Comparison of ENCODE assay signal across 8 mouse cellular contexts in genomic region chr5:101664423-101664921, GRCm38 (mm10). TPM values are rescaled to one million over a fixed set of nuclear protein-coding genes. Genes with fewer than 3 reads are reported as not detected.
DNase-seq lines count a peak whose midpoint lies in the region; ATAC-seq and TF ChIP-seq lines count a peak whose summit lies in the region.

No protein-coding gene starts in this region.

- peaks cover 100% of the 10 kb centered on the region for H3K27me3 ChIP-seq in embryonic facial prominence, embryonic 10.5 days (replicated peaks; ENCODE audit: low read depth, poor library complexity, severe bottlenecking)
- peaks cover 97% of the 10 kb centered on the region for H3K27me3 ChIP-seq in hindbrain, embryonic 13.5 days
- peaks cover 96% of the 10 kb centered on the region for H3K27me3 ChIP-seq in midbrain, embryonic 13.5 days

- H3K4me1 ChIP-seq in embryonic facial prominence, embryonic 10.5 days, result peaks cover 31% of the 10 kb centered on the region
- peaks cover 17% of the 10 kb centered on the region for H3K4me1 ChIP-seq in hindbrain, embryonic 13.5 days (replicated peaks)
- H3K4me1 ChIP-seq in midbrain, embryonic 13.5 days (replicated peaks), result peaks cover 33% of the 10 kb centered on the region

- DNase-seq in layer of hippocampus, adult 2 months (ENCODE audit: low spot score in 2 of 2), result no peak
- DNase-seq in layer of hippocampus, postnatal 36 days, result no peak
- peak; percentile 73 for DNase-seq in embryonic facial prominence, embryonic 10.5 days (ENCODE audit: low spot score)
- no peak for DNase-seq in Muller cell, postnatal 12 days (ENCODE audit: inconsistent ontology term)
- no peak for DNase-seq in thymus, postnatal 25 days
- DNase-seq in spleen, postnatal 4 days (ENCODE audit: low spot score in 2 of 2), result no peak

- H3K4me2 ChIP-seq in hindbrain, embryonic 13.5 days, result peak overlapping the region; percentile 50
- peak overlapping the region; percentile 58 for H3K4me2 ChIP-seq in midbrain, embryonic 13.5 days (replicated peaks)

- no peaks in the 10 kb centered on the region for H3K9me3 ChIP-seq in embryonic facial prominence, embryonic 10.5 days
- H3K9me3 ChIP-seq in hindbrain, embryonic 13.5 days, result no peaks in the 10 kb centered on the region
- H3K9me3 ChIP-seq in midbrain, embryonic 13.5 days, result no peaks in the 10 kb centered on the region

- H3K9ac ChIP-seq in hindbrain, embryonic 13.5 days, result peak overlapping the region; percentile 73
- H3K9ac ChIP-seq in midbrain, embryonic 13.5 days (replicated peaks), result peak overlapping the region; percentile 67

- TF ChIP-seq CTCF in layer of hippocampus, adult 2 months (conservative IDR thresholded peaks at IDR 0.05), result no peak

- H3K27ac ChIP-seq in layer of hippocampus, adult 2 months, result no peak overlapping the region
- H3K27ac ChIP-seq in embryonic facial prominence, embryonic 10.5 days (replicated peaks), result peak overlapping the region; percentile 74
- H3K27ac ChIP-seq in hindbrain, embryonic 13.5 days, result peak overlapping the region; percentile 86
- no peak overlapping the region for H3K27ac ChIP-seq in midbrain, embryonic 13.5 days

- H3K4me3 ChIP-seq in layer of hippocampus, adult 2 months, result peak overlapping the region; percentile 31; the same call in 1 of the 2 replicates
- H3K4me3 ChIP-seq in embryonic facial prominence, embryonic 10.5 days, result peak overlapping the region; percentile 58
- peak overlapping the region; percentile 45 for H3K4me3 ChIP-seq in hindbrain, embryonic 13.5 days
- H3K4me3 ChIP-seq in midbrain, embryonic 13.5 days (replicated peaks), result peak overlapping the region; percentile 44

- no peaks in the 10 kb centered on the region for H3K36me3 ChIP-seq in embryonic facial prominence, embryonic 10.5 days (replicated peaks)
- no peaks in the 10 kb centered on the region for H3K36me3 ChIP-seq in hindbrain, embryonic 13.5 days
- H3K36me3 ChIP-seq in midbrain, embryonic 13.5 days, result no peaks in the 10 kb centered on the region

- WGBS in embryonic facial prominence, embryonic 10.5 days, result under 1% methylated on average over 64 of the region's 64 CpGs
- under 1% methylated on average over 53 of the region's 64 CpGs for WGBS in hindbrain, embryonic 13.5 days
- 0% methylated on average over 64 of the region's 64 CpGs for WGBS in midbrain, embryonic 13.5 days

- 0 out of 2 replicates have a peak, but pooled peaks have one; percentile 14 for ATAC-seq in hindbrain, embryonic 13.5 days (ENCODE audit: low FRiP score)
- ATAC-seq in midbrain, embryonic 13.5 days, result no peak

RNA-seq across cellular contexts. Expression of gene Nkx6-1, which starts 0.3 kb away (rescaled TPM):
- total RNA-seq in layer of hippocampus, adult 2 months (2021), result under 1 TPM; 0.25 to 0.56 TPM
- under 1 TPM; 0.30 to 0.42 TPM for total RNA-seq in layer of hippocampus, postnatal 36 days (2021)
- 0.87 and 4.2 TPM in 2 replicates for polyA plus RNA-seq in embryonic facial prominence, embryonic 10.5 days (2016; fragmentation: Nextera tagmentation; extraction: Ambion mirVana)
- 8.1 and 12.2 TPM in 2 replicates for polyA plus RNA-seq in hindbrain, embryonic 13.5 days (2015; fragmentation: Nextera tagmentation; extraction: Ambion mirVana)
- polyA plus RNA-seq in midbrain, embryonic 13.5 days (2015; fragmentation: Nextera tagmentation; extraction: Ambion mirVana), result 2.2 and 3.5 TPM in 2 replicates

Comparison
In these comparisons a context has a peak if more than half of its experiments do, and no peak if none do; other contexts are left out.
1. H3K27ac ChIP-seq: peak in embryonic facial prominence, embryonic 10.5 days (single experiment) and hindbrain, embryonic 13.5 days (single experiment); none in layer of hippocampus, adult 2 months (single experiment) and midbrain, embryonic 13.5 days (single experiment).
2. Peak in every context shown above with its lines, with median percentiles within 50 percentile points of each other: H3K4me3 ChIP-seq.